Mouse (Mus musculus): ENCODE measurements around the gene Fam178b.

DNA sequence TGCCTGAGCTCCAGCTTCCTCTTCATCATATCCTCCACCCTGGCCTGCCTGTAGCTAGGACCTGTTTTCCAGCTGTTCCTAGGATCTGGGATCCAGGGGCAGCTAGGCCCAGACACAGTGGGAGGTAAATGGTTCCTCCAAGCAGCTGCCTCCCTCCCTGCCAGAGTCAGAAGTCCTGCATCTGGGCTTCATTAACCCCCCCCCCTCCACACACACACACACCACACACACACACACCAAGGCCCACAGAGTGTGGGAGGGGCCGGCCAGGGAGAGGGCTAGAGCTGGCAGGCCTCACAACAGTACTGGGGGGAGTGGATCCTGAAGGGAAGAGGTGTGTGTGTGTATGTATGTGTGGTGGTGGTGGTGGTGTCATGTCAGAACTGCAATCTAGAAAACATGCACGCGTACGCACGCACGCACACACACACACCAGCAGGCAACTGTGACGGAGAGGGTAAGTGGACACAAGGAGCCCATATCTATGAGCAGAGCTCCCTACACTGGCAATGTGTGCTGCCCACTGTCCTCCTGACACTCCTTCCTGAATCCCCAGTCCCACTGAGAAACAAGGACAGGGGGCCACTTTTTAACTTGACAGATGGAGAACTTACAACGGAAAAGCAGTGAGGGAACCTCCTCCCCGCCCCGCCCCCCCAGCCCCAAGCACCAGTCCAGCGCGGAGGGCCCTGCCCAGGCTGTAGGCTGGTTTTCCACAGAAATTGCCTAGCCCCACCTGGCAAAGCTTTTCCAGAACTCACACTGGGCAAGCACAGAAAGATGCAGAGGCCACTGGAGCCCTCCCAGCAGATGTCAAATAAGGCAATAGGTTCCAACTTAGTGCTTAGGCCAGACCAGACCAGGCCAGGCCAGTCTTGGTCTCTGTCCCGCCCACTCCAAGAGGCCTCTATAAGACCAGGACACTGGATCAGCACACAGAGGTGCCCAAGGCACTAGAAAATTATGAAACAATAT is 94.2 kb downstream of the Fam178b start:
- TF ChIP-seq CTCF (IDR thresholded peaks at IDR 0.05; ENCODE audit: low read depth, low read length) (no peak), POLR2A (IDR thresholded peaks at IDR 0.05; ENCODE audit: insufficient read depth, low read length) (no peak), EP300 (IDR thresholded peaks at IDR 0.05; ENCODE audit: insufficient read depth, low read depth, low read length) (no peak)
